Mouse (Mus musculus) limb, embryonic 11.5 days (tissue): ENCODE measurements around the gene Ngdn. TPM values are rescaled to one million over a fixed set of nuclear protein-coding genes. Genes with fewer than 3 reads are reported as not detected.

Source experiments
- ATAC-seq: fragments of 200-750 bp; cut with Nextera tagmentation; 2 replicates; pipeline ENCODE4 v1.8.0; 2017; ENCODE audit warnings: low read depth; ENCODE audit not compliant: insufficient number of reproducible peaks, low FRiP score, low TSS enrichment
- DNase-seq: peaks from one replicate; pipeline ENCODE4 v3.0.0-alpha.2; 2015; ENCODE audit warnings: low spot score
- H3K27ac ChIP-seq: fragments of 300-500 bp; sonication (generic); replicated peaks from 2 replicates; pipeline ENCODE4 v1.5.1; 2014; ENCODE audit warnings: low read depth, mild to moderate bottlenecking, low read length
- H3K27me3 ChIP-seq: fragments of 300-500 bp; sonication (generic); 2 replicates; pipeline ENCODE4 v1.6.1; 2014; ENCODE audit warnings: mild to moderate bottlenecking, low read length, mixed read lengths; ENCODE audit not compliant: control insufficient read depth, insufficient read depth
- H3K36me3 ChIP-seq: fragments of 300-500 bp; sonication (generic); 2 replicates; pipeline ENCODE4 v1.6.1; 2014; ENCODE audit warnings: mild to moderate bottlenecking, low read length, moderate library complexity, mixed read lengths; ENCODE audit not compliant: control insufficient read depth, insufficient read depth
- H3K4me1 ChIP-seq: fragments of 300-500 bp; sonication (generic); 2 replicates; pipeline ENCODE4 v1.6.1; 2014; ENCODE audit warnings: low read length, mixed read lengths; ENCODE audit not compliant: control insufficient read depth, insufficient read depth
- H3K4me2 ChIP-seq: fragments of 300-500 bp; sonication (generic); 2 replicates; pipeline ENCODE4 v1.6.1; 2014; ENCODE audit warnings: low read depth, mild to moderate bottlenecking, moderate library complexity; ENCODE audit not compliant: severe bottlenecking
- H3K4me3 ChIP-seq: fragments of 300-500 bp; sonication (generic); 2 replicates; pipeline ENCODE4 v1.5.1; 2014; ENCODE audit warnings: low read depth, low read length
- H3K9ac ChIP-seq: fragments of 300-500 bp; sonication (generic); 2 replicates; pipeline ENCODE4 v1.6.1; 2014; ENCODE audit warnings: mild to moderate bottlenecking, low read length
- H3K9me3 ChIP-seq: fragments of 300-500 bp; sonication (generic); 2 replicates; pipeline ENCODE4 v1.6.1; 2016; ENCODE audit warnings: low read length; ENCODE audit not compliant: control insufficient read depth
- WGBS: fragments of 180-500 bp; shearing (Covaris S2); extraction: QIAGEN DNeasy Blood & Tissue Kit; methylation state at CpG from one replicate; pipeline ENCODE4 v1.1.7; 2014; 5-methylcytosine and 5-hydroxymethylcytosine counted together
- polyA plus RNA-seq: library from polyadenylated mRNA; unstranded; fragments of >200 nt; fragmentation: Nextera tagmentation; extraction: Ambion mirVana; gene quantifications from 2 replicates; pipeline ENCODE4 v1.2.1, GENCODE M21; 2014

Gene Ngdn
- polyA plus RNA-seq, 1 experiment from 2014 or later, result 100 TPM

- Histone ChIP-seq H3K4me3 (no peak overlapping the region), H3K27ac (no peak overlapping the region), H3K4me2 (no peak overlapping the region), H3K9ac (no peak overlapping the region), H3K36me3 (no peaks in the 10 kb centered on the region), H3K27me3 (no peaks in the 10 kb centered on the region), H3K9me3 (no peaks in the 10 kb centered on the region), H3K4me1 (no peaks in the 10 kb centered on the region)
- DNase-seq, result no peak
- WGBS, result 48% methylated on average over 12 of the region's 12 CpGs
- no peak for ATAC-seq
Observed at GRCm38 (mm10) chr14:55001938-55002686, 13.1 kb upstream of the Ngdn start.

GRCm38 (mm10) chr14:55002687-55003120 is 12.6 kb upstream of the Ngdn start:
- ATAC-seq (no peak), DNase-seq (no peak)
- no peak overlapping the region for H3K4me3 ChIP-seq
- WGBS, result 68% methylated on average over 7 of the region's 7 CpGs
- no peaks in the 10 kb centered on the region for H3K4me1 ChIP-seq
- no peaks in the 10 kb centered on the region for H3K27me3 ChIP-seq
- H3K9ac ChIP-seq, result no peak overlapping the region
- no peaks in the 10 kb centered on the region for H3K9me3 ChIP-seq
- H3K27ac ChIP-seq, result no peak overlapping the region
- no peaks in the 10 kb centered on the region for H3K36me3 ChIP-seq
- H3K4me2 ChIP-seq, result no peak overlapping the region

- H3K27ac ChIP-seq, result no peak overlapping the region
- H3K9me3 ChIP-seq, result no peaks in the 10 kb centered on the region
- WGBS, result 83% methylated on average over 18 of the region's 18 CpGs
- ATAC-seq, result no peak
- no peak overlapping the region for H3K9ac ChIP-seq
- no peaks in the 10 kb centered on the region for H3K27me3 ChIP-seq
- no peak overlapping the region for H3K4me3 ChIP-seq
- H3K36me3 ChIP-seq, result no peaks in the 10 kb centered on the region
- H3K4me2 ChIP-seq, result no peak overlapping the region
- no peaks in the 10 kb centered on the region for H3K4me1 ChIP-seq
- no peak for DNase-seq
Observed at GRCm38 (mm10) chr14:55003878-55004855, 11.1 kb upstream of the Ngdn start.

- Histone ChIP-seq H3K36me3 (no peaks in the 10 kb centered on the region), H3K9me3 (no peaks in the 10 kb centered on the region), H3K4me2 (no peak overlapping the region), H3K4me1 (no peaks in the 10 kb centered on the region), H3K4me3 (no peak overlapping the region), H3K27ac (no peak overlapping the region), H3K9ac (no peak overlapping the region), H3K27me3 (no peaks in the 10 kb centered on the region)
- WGBS, result 77% methylated on average over 2 of the region's 2 CpGs
- ATAC-seq (no peak), DNase-seq (no peak)
Observed at GRCm38 (mm10) chr14:55005506-55005905, 9.7 kb upstream of the Ngdn start.

GRCm38 (mm10) chr14:55005967-55006366 is 9.3 kb upstream of the Ngdn start:
- H3K27me3 ChIP-seq, result no peaks in the 10 kb centered on the region
- H3K9me3 ChIP-seq, result no peaks in the 10 kb centered on the region
- H3K27ac ChIP-seq, result no peak overlapping the region
- DNase-seq, result no peak
- ATAC-seq, result no peak
- WGBS, result 81% methylated on average over 8 of the region's 8 CpGs
- H3K4me1 ChIP-seq, result no peaks in the 10 kb centered on the region
- H3K4me2 ChIP-seq, result no peak overlapping the region
- H3K9ac ChIP-seq, result no peak overlapping the region
- no peaks in the 10 kb centered on the region for H3K36me3 ChIP-seq
- no peak overlapping the region for H3K4me3 ChIP-seq

GRCm38 (mm10) chr14:55006541-55006940 is 8.7 kb upstream of the Ngdn start:
- no peaks in the 10 kb centered on the region for H3K9me3 ChIP-seq
- ATAC-seq (no peak), DNase-seq (no peak)
- 65% methylated on average over 3 of the region's 3 CpGs for WGBS
- no peak overlapping the region for H3K27ac ChIP-seq
- H3K36me3 ChIP-seq, result no peaks in the 10 kb centered on the region
- H3K4me1 ChIP-seq, result no peaks in the 10 kb centered on the region
- no peaks in the 10 kb centered on the region for H3K27me3 ChIP-seq
- no peak overlapping the region for H3K4me2 ChIP-seq
- H3K9ac ChIP-seq, result no peak overlapping the region
- no peak overlapping the region for H3K4me3 ChIP-seq

- Histone ChIP-seq H3K4me2 (no peak overlapping the region), H3K36me3 (no peaks in the 10 kb centered on the region), H3K4me3 (no peak overlapping the region), H3K27ac (no peak overlapping the region), H3K27me3 (no peaks in the 10 kb centered on the region), H3K9ac (no peak overlapping the region), H3K9me3 (no peaks in the 10 kb centered on the region), H3K4me1 (no peaks in the 10 kb centered on the region)
- DNase-seq (no peak), ATAC-seq (no peak)
- 87% methylated on average over 9 of the region's 9 CpGs for WGBS
Observed at GRCm38 (mm10) chr14:55007120-55007908, 7.9 kb upstream of the Ngdn start.

- Histone ChIP-seq H3K9me3 (no peaks in the 10 kb centered on the region), H3K4me2 (no peak overlapping the region), H3K4me1 (no peaks in the 10 kb centered on the region), H3K27me3 (no peaks in the 10 kb centered on the region), H3K4me3 (no peak overlapping the region), H3K9ac (no peak overlapping the region), H3K27ac (no peak overlapping the region), H3K36me3 (no peaks in the 10 kb centered on the region)
- 87% methylated on average over 8 of the region's 8 CpGs for WGBS
- DNase-seq (no peak), ATAC-seq (no peak)
Observed at GRCm38 (mm10) chr14:55008417-55008816, 6.8 kb upstream of the Ngdn start.
